8 mouse cellular contexts compared by ENCODE assay signal in genomic region chr15:99456963-99457605, GRCm38 (mm10). TPM values are rescaled to one million over a fixed set of nuclear protein-coding genes. Genes with fewer than 3 reads are reported as not detected.
DNase-seq lines count a peak whose midpoint lies in the region; ATAC-seq and TF ChIP-seq lines count a peak whose summit lies in the region.

No protein-coding gene starts in this region.

- H3K36me3 ChIP-seq in MEL (ENCODE audit: control insufficient read depth in 1 of 2, insufficient read depth in 2 of 2, low read length in 2 of 2): peaks cover 0 to 7% of the 10 kb centered on the region in 2 experiments; a peak in 2 of 4 replicates
- no peaks in the 10 kb centered on the region for H3K36me3 ChIP-seq in forebrain, embryonic 15.5 days

- H3K27me3 ChIP-seq in MEL (ENCODE audit: control insufficient read depth in 1 of 2, insufficient read depth in 2 of 2, low read length in 2 of 2): no peaks in the 10 kb centered on the region
- H3K27me3 ChIP-seq in forebrain, embryonic 15.5 days: no peaks in the 10 kb centered on the region

- peak overlapping the region; percentile 0; the same call in 1 of the 2 replicates for H3K27ac ChIP-seq in MEL (ENCODE audit: control insufficient read depth, low read depth, low read length)
- H3K27ac ChIP-seq in brown adipose tissue, adult 24 weeks (replicated peaks; ENCODE audit: low read depth, low read length): peak overlapping the region; percentile 64
- peak overlapping the region; percentile 89 for H3K27ac ChIP-seq in forebrain, embryonic 15.5 days (replicated peaks)

- peaks cover 5 to 10% of the 10 kb centered on the region in 2 experiments for H3K4me1 ChIP-seq in MEL (ENCODE audit: control insufficient read depth in 1 of 2, insufficient read depth in 2 of 2, low read length in 2 of 2)
- no peaks in the 10 kb centered on the region for H3K4me1 ChIP-seq in brown adipose tissue, adult 24 weeks (ENCODE audit: control insufficient read depth, insufficient read depth, insufficient read length, low read length)
- H3K4me1 ChIP-seq in forebrain, embryonic 15.5 days: peaks cover 46% of the 10 kb centered on the region

- no peak for TF ChIP-seq RAD21 in MEL (IDR thresholded peaks at IDR 0.05; ENCODE audit: low read depth, low read length)

- H3K9ac ChIP-seq in MEL (ENCODE audit: control insufficient read depth, low read depth, low read length, poor library complexity, severe bottlenecking): peak overlapping the region; percentile 74
- H3K9ac ChIP-seq in forebrain, embryonic 15.5 days (replicated peaks): peak overlapping the region; percentile 85

- no peaks in the 10 kb centered on the region for H3K9me3 ChIP-seq in MEL (replicated peaks; ENCODE audit: insufficient read depth, low read length)
- no peaks in the 10 kb centered on the region for H3K9me3 ChIP-seq in forebrain, embryonic 15.5 days

- no peak for TF ChIP-seq CTCF in MEL (IDR thresholded peaks at IDR 0.05 in 2 of 3, conservative IDR thresholded peaks at IDR 0.05 in 1 of 3; ENCODE audit: control insufficient read depth in 1 of 3, insufficient read depth in 1 of 3, low read depth in 2 of 3, low read length in 3 of 3, poor library complexity in 1 of 3, severe bottlenecking in 1 of 3)

- ATAC-seq in forebrain, embryonic 15.5 days (replicated peaks): peak; percentile 79
- ATAC-seq in monocyte, adult 5-6 weeks (replicated peaks; ENCODE audit: insufficient number of reproducible peaks, low FRiP score, low TSS enrichment, poor library complexity, severe bottlenecking): no peak

- no peak; a peak in 1 of 4 replicates for TF ChIP-seq POLR2A in MEL (IDR thresholded peaks at IDR 0.05; ENCODE audit: control insufficient read depth in 1 of 2, insufficient read depth in 1 of 2, low read depth in 1 of 2, low read length in 2 of 2, poor library complexity in 1 of 2)

- intact Hi-C loops in heart, postnatal 25 days (cut with DNase I): no loop called here

- H3K4me3 ChIP-seq in MEL (ENCODE audit: control insufficient read depth in 1 of 2, insufficient read depth in 1 of 2, low read depth in 2 of 2, low read length in 2 of 2): peak overlapping the region; percentile 73 to 91
- peak overlapping the region; percentile 75 for H3K4me3 ChIP-seq in brown adipose tissue, adult 24 weeks (ENCODE audit: insufficient read depth, low read depth, low read length)
- H3K4me3 ChIP-seq in forebrain, embryonic 15.5 days: peak overlapping the region; percentile 93

- TF ChIP-seq EP300 in MEL (IDR thresholded peaks at IDR 0.05; ENCODE audit: low read depth in 1 of 2, low read length in 2 of 2): no peak

- peak; percentile 78 for DNase-seq in MEL (ENCODE audit: low read depth, low spot score)
- DNase-seq in heart, postnatal 25 days (ENCODE audit: low spot score): peak; percentile 64
- DNase-seq in layer of hippocampus, adult 9-11 months: peak; percentile 53
- peak; percentile 59 for DNase-seq in lung, postnatal 25 days (ENCODE audit: low spot score)
- DNase-seq in retina, postnatal 1 day: peak; percentile 76

- H3K4me2 ChIP-seq in forebrain, embryonic 15.5 days (replicated peaks): peak overlapping the region; percentile 71

- peaks cover 6% of the 10 kb centered on the region; the same call in 1 of the 2 replicates for H3K79me2 ChIP-seq in MEL (ENCODE audit: control insufficient read depth, insufficient read depth, low read length, poor library complexity)

- under 1% methylated on average over 42 of the region's 43 CpGs for WGBS in forebrain, embryonic 15.5 days

TF ChIP-seq in MEL, 35 proteins besides CTCF, POLR2A, EP300 and RAD21:
- no peak for TF ChIP-seq MYB (IDR thresholded peaks at IDR 0.05; ENCODE audit: low read depth, low read length)
- TF ChIP-seq RCOR1 (IDR thresholded peaks at IDR 0.05; ENCODE audit: low read depth, low read length): no peak
- TF ChIP-seq ELF1 (IDR thresholded peaks at IDR 0.05; ENCODE audit: low read depth, low read length): no peak
- no peak for TF ChIP-seq CHD2 (IDR thresholded peaks at IDR 0.05; ENCODE audit: low read length)
- no peak for TF ChIP-seq ETS1 (IDR thresholded peaks at IDR 0.05; ENCODE audit: low read depth, low read length)
- TF ChIP-seq E2F4 (IDR thresholded peaks at IDR 0.05; ENCODE audit: borderline replicate concordance, low read depth, low read length): no peak
- TF ChIP-seq NRF1 (IDR thresholded peaks at IDR 0.05; ENCODE audit: insufficient read depth, low read depth, low read length, poor library complexity, severe bottlenecking): peak; percentile 71
- TF ChIP-seq USF1 (IDR thresholded peaks at IDR 0.05; ENCODE audit: low read depth, low read length): no peak
- TF ChIP-seq GATA1 (IDR thresholded peaks at IDR 0.05; ENCODE audit: low read depth, low read length): no peak
- no peak for TF ChIP-seq POLR2AphosphoS5 (IDR thresholded peaks at IDR 0.05; ENCODE audit: borderline replicate concordance, low read depth, low read length)
- TF ChIP-seq HCFC1 (IDR thresholded peaks at IDR 0.05; ENCODE audit: low read depth, low read length): peak; percentile 77
- TF ChIP-seq CHD1 (IDR thresholded peaks at IDR 0.05; ENCODE audit: low read depth, low read length): no peak
- no peak for TF ChIP-seq MYC (IDR thresholded peaks at IDR 0.05; ENCODE audit: low read depth, low read length)
- no peak; the same call in 1 of the 2 replicates for TF ChIP-seq MXI1 (IDR thresholded peaks at IDR 0.05; ENCODE audit: low read depth, low read length)
- no peak for TF ChIP-seq BHLHE40 (IDR thresholded peaks at IDR 0.05; ENCODE audit: borderline replicate concordance, low read depth, low read length)

RNA-seq across cellular contexts. Expression of gene Nckap5l, which starts 0.5 kb away (rescaled TPM):
- 2.5 and 3.3 TPM in 2 replicates for total RNA-seq in MEL (2012; rRNA removed)
- polyA plus RNA-seq in MEL (2012; ENCODE audit: insufficient read depth in 1 of 2, insufficient read length in 2 of 2, low read depth in 1 of 2, low replicate concordance in 2 of 2, missing spikeins in 1 of 2): 10 to 100 TPM in 1 of 2 experiments, not detected in 1; 14.1 TPM
- polyA plus RNA-seq in brown adipose tissue, adult 24 weeks (2012; ENCODE audit: insufficient read depth, insufficient read length, missing spikeins): 1.1 and 1.9 TPM in 2 replicates
- polyA plus RNA-seq in forebrain, embryonic 15.5 days (2015; fragmentation: Nextera tagmentation; extraction: Ambion mirVana): 11.0 and 12.4 TPM in 2 replicates
- total RNA-seq in heart, postnatal 25 days (2021): 1 to 10 TPM; 6.4 to 7.6 TPM
- 1.2 to 3.4 TPM (median 1.2 TPM) in 3 replicates for total RNA-seq in monocyte, adult 5-6 weeks (2017)

RNA-seq across cellular contexts. Expression of gene Bcdin3d, which starts 17.4 kb away (rescaled TPM):
- total RNA-seq in MEL (2012; rRNA removed): 7.8 and 8.8 TPM in 2 replicates
- polyA plus RNA-seq in MEL (2012; ENCODE audit: insufficient read depth in 1 of 2, insufficient read length in 2 of 2, low read depth in 1 of 2, low replicate concordance in 2 of 2, missing spikeins in 1 of 2): 10 to 100 TPM; 13.7 to 31.3 TPM
- polyA plus RNA-seq in brown adipose tissue, adult 24 weeks (2012; ENCODE audit: insufficient read depth, insufficient read length, missing spikeins): 3.3 and 8.0 TPM in 2 replicates
- 24.7 and 25.5 TPM in 2 replicates for polyA plus RNA-seq in forebrain, embryonic 15.5 days (2015; fragmentation: Nextera tagmentation; extraction: Ambion mirVana)
- 1 to 10 TPM; 3.2 to 4.0 TPM for total RNA-seq in heart, postnatal 25 days (2021)
- total RNA-seq in monocyte, adult 5-6 weeks (2017): 6.8 to 12.5 TPM (median 7.3 TPM) in 3 replicates

Comparison
In these comparisons a context has a peak if more than half of its experiments do, and no peak if none do; other contexts are left out.
1. H3K27ac ChIP-seq: peak in every context shown above with its lines; median percentile 89 in forebrain, embryonic 15.5 days; 64 in brown adipose tissue, adult 24 weeks; 0 in MEL.